Mouse (Mus musculus): ENCODE results near the gene Ulk3. TPM values are rescaled to one million over a fixed set of nuclear protein-coding genes. Genes with fewer than 3 reads are reported as not detected.

Gene Ulk3
- polyA plus RNA-seq, 1 experiment from 2014 or later, result 38.3 TPM

DNA sequence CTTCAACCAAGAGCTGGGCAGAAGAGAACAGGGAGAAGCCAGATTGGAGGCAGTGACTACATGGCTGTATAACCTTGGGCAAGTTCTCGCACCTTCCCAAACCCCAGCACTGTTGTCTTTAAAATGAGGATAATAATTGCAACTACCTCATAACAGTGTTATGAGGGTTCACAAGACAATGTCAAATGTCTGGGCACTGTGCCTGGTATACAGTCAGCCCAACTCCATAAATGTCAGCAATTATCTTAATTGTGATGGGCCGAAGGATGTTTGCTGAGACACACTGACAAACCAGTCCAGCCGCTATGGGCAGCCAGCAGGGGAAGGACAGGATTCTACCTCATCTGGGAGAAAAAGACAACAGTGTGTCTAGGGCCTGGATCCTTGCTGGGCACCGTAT lies 25.5 kb downstream of the Ulk3 start:
- WGBS, result 95% methylated on average over 4 of the region's 4 CpGs
- Histone ChIP-seq H3K9me3 (replicated peaks; ENCODE audit: control insufficient read depth, low read length, poor library complexity, severe bottlenecking) (no peaks in the 10 kb centered on the region), H3K4me2 (ENCODE audit: low read length) (no peak overlapping the region), H3K4me1 (ENCODE audit: control insufficient read depth, insufficient read depth, low read length) (peaks cover 4% of the 10 kb centered on the region; the same call in 1 of the 2 replicates), H3K36me3 (ENCODE audit: control insufficient read depth, insufficient read depth, low read length) (no peaks in the 10 kb centered on the region), H3K4me3 (ENCODE audit: low read depth, low read length) (no peak overlapping the region), H3K27ac (ENCODE audit: low read length) (no peak overlapping the region), H3K27me3 (ENCODE audit: control insufficient read depth, insufficient read depth, low read depth, low read length) (no peaks in the 10 kb centered on the region), H3K9ac (ENCODE audit: low read depth, low read length) (no peak overlapping the region)
- no peak for ATAC-seq

DNA sequence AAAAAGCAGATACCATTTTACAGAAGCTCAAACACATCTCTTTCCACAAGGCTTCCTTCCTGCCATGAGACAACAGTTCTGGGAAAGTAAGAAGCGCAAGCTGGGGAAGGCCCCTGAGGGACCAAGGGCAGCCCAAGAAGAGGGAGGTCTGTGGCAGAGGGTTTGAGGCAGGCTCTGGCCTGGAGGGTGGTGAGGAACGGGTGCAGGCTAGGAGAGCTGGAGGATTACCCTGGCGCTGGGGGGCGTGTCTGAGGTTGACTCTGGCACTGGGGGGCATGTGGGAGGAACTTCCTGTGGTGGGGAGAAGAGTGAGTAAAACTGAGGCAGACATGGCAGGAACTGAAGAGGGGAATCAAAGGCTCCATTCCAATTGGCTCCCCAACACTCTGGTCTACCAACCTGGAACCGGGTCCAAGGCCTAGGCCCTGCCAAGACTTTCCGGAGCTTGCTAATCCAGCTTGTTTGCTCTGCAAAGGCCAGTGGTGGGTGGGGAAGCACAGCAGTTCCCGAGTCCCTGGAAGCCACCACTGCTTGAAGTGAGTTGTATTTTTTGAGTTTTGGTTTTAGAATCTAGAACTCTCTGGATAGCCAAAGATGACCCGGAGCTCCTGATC lies 28.4 kb downstream of the Ulk3 start:
- Histone ChIP-seq H3K4me1 (ENCODE audit: control insufficient read depth, insufficient read depth, low read length) (no peaks in the 10 kb centered on the region), H3K36me3 (ENCODE audit: control insufficient read depth, insufficient read depth, low read length) (no peaks in the 10 kb centered on the region), H3K9me3 (replicated peaks; ENCODE audit: control insufficient read depth, low read length, poor library complexity, severe bottlenecking) (no peaks in the 10 kb centered on the region), H3K4me3 (ENCODE audit: low read depth, low read length) (no peak overlapping the region), H3K27me3 (ENCODE audit: control insufficient read depth, insufficient read depth, low read depth, low read length) (no peaks in the 10 kb centered on the region), H3K9ac (ENCODE audit: low read depth, low read length) (no peak overlapping the region), H3K4me2 (ENCODE audit: low read length) (no peak overlapping the region), H3K27ac (ENCODE audit: low read length) (no peak overlapping the region)
- WGBS, result 80% methylated on average over 7 of the region's 8 CpGs
- no peak for ATAC-seq

DNA sequence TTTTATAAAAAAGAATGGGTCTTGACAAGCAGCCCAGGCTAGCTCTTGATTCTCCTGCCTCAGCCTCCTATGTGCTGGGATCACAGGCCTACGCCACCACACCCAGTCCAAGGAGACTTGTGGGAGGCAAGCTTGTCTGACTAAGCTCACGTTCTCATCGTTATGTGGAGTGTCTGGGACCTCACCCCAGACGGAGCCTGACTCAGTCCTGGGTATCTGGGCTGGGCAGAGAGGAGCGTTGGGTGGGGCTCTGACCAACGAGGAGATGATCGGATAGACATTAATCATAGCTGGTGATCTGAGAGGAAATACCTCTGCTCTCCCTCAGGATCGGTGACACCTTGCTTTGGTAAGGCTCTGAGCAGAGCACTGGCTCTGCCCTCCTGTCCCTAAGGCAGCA lies 29.6 kb downstream of the Ulk3 start:
- no peaks in the 10 kb centered on the region for H3K9me3 ChIP-seq (replicated peaks; ENCODE audit: control insufficient read depth, low read length, poor library complexity, severe bottlenecking)
- H3K4me3 ChIP-seq (ENCODE audit: low read depth, low read length), result no peak overlapping the region
- WGBS, result 86% methylated on average over 8 of the region's 8 CpGs
- H3K9ac ChIP-seq (ENCODE audit: low read depth, low read length), result no peak overlapping the region
- no peaks in the 10 kb centered on the region for H3K27me3 ChIP-seq (ENCODE audit: control insufficient read depth, insufficient read depth, low read depth, low read length)
- H3K4me1 ChIP-seq (ENCODE audit: control insufficient read depth, insufficient read depth, low read length), result no peaks in the 10 kb centered on the region
- no peak for ATAC-seq
- no peak overlapping the region for H3K4me2 ChIP-seq (ENCODE audit: low read length)
- H3K36me3 ChIP-seq (ENCODE audit: control insufficient read depth, insufficient read depth, low read length), result no peaks in the 10 kb centered on the region
- no peak overlapping the region for H3K27ac ChIP-seq (ENCODE audit: low read length)

DNA sequence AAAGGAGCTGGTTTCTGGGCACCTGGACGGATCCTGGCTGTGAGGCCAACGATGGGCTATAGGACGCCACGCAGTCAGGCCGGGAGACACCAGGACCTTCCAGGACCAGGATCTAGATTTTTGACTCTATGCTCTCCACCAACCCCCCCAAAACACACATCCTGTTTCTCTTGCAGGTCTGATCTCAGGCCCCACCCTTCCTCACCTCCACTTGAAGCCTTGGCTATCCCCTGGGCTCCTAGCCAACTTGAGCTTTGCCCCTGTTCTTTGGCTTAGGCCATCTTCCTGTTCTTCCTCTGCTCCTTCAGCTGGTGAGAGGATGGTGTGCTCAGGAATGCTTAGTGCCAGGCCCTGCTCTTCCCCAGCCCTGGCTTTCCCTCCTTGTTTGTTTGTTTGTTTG lies 31.4 kb downstream of the Ulk3 start, which contains the start of gene Lman1l:
Gene Lman1l, minus strand, starts transcription at position 101 of the 400 bp plus-strand sequence.
- H3K27ac ChIP-seq (ENCODE audit: low read length), result no peak within 1 kb of the TSS
- 85% methylated on average over 5 of the region's 5 CpGs for WGBS

DNA sequence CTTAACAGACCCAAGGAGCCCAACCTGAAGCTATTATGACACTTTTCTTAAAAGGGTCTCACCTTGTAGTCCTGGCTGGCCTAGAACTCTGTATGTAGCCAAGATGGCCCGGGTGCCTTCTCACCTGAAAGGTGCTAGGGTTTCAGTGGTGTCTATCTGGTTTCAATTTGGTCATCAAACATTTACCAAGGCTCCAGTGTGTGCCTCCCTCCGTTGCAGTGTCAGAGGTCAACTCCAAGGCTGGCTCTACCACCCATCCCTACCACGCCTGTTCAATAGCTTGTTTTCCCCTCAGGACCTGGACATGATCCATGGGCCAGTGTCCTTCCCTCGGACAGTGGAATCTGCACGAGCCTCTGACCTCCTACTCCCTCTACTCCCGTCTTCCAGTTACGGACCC lies 35.0 kb downstream of the Ulk3 start:
- Histone ChIP-seq H3K9me3 (replicated peaks; ENCODE audit: control insufficient read depth, low read length, poor library complexity, severe bottlenecking) (no peaks in the 10 kb centered on the region), H3K27me3 (ENCODE audit: control insufficient read depth, insufficient read depth, low read depth, low read length) (no peaks in the 10 kb centered on the region), H3K4me2 (ENCODE audit: low read length) (no peak overlapping the region), H3K36me3 (ENCODE audit: control insufficient read depth, insufficient read depth, low read length) (peaks cover 31% of the 10 kb centered on the region), H3K27ac (ENCODE audit: low read length) (no peak overlapping the region), H3K9ac (ENCODE audit: low read depth, low read length) (no peak overlapping the region), H3K4me1 (ENCODE audit: control insufficient read depth, insufficient read depth, low read length) (no peaks in the 10 kb centered on the region), H3K4me3 (ENCODE audit: low read depth, low read length) (no peak overlapping the region)
- no peak for ATAC-seq
- WGBS, result 93% methylated on average over 7 of the region's 7 CpGs

More for the DNA sequence above, 31.4 kb downstream of the Ulk3 start, which contains the start of gene Lman1l:
- ATAC-seq, result no peak
- Histone ChIP-seq H3K4me2 (ENCODE audit: low read length) (no peak within 1 kb of the TSS), H3K4me3 (ENCODE audit: low read depth, low read length) (no peak within 1 kb of the TSS), H3K9me3 (replicated peaks; ENCODE audit: control insufficient read depth, low read length, poor library complexity, severe bottlenecking) (no peaks in the 10 kb centered on the region), H3K4me1 (ENCODE audit: control insufficient read depth, insufficient read depth, low read length) (no peaks in the 10 kb centered on the region), H3K27me3 (ENCODE audit: control insufficient read depth, insufficient read depth, low read depth, low read length) (no peaks in the 10 kb centered on the region), H3K9ac (ENCODE audit: low read depth, low read length) (no peak within 1 kb of the TSS), H3K36me3 (ENCODE audit: control insufficient read depth, insufficient read depth, low read length) (peaks cover 11% of the 10 kb centered on the region)

DNA sequence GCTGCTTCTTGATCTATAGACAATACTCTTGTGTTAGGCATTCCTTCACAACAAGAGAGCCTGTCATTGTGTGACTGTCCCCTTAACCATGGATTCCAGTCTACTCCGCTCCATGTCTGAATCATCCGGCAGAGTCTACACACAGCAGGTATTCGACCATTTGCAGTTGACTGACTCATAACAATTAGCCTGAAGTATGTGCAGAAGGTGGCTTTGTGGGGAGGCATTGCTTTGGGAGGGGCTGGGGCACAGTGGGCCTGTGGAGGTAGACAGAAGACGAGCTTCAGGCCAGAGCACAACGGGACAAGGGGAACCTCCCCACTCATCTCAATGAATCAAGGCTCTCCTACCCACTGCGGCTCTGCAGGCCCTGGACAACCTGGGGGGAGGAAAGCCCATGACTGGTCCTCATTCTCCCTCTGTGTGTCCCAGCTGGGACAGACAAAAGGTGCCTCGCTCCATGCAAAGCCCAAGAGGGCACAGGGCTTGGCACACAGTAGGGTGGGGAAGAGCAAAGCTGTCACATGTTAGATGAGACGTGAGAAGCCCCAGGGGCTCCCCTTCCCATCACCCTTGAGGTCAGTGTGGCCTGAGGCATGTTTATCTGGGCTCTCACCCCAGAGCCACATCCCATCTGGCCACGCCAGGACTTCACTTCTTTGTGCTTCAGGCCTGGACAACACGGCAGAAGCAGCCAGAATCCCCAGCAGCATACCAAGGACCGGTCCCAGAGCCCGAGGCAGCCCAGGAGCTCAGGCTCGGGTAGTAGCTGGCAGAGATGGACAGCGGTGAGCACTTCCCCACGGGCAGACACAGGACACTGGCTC lies 36.6 kb downstream of the Ulk3 start:
- WGBS, result 59% methylated on average over 15 of the region's 15 CpGs
- Histone ChIP-seq H3K27ac (ENCODE audit: low read length) (no peak overlapping the region), H3K4me1 (ENCODE audit: control insufficient read depth, insufficient read depth, low read length) (no peaks in the 10 kb centered on the region), H3K9ac (ENCODE audit: low read depth, low read length) (no peak overlapping the region), H3K9me3 (replicated peaks; ENCODE audit: control insufficient read depth, low read length, poor library complexity, severe bottlenecking) (no peaks in the 10 kb centered on the region), H3K4me3 (ENCODE audit: low read depth, low read length) (no peak overlapping the region), H3K4me2 (ENCODE audit: low read length) (no peak overlapping the region), H3K36me3 (ENCODE audit: control insufficient read depth, insufficient read depth, low read length) (peaks cover 46% of the 10 kb centered on the region), H3K27me3 (ENCODE audit: control insufficient read depth, insufficient read depth, low read depth, low read length) (no peaks in the 10 kb centered on the region)
- no peak for ATAC-seq

DNA sequence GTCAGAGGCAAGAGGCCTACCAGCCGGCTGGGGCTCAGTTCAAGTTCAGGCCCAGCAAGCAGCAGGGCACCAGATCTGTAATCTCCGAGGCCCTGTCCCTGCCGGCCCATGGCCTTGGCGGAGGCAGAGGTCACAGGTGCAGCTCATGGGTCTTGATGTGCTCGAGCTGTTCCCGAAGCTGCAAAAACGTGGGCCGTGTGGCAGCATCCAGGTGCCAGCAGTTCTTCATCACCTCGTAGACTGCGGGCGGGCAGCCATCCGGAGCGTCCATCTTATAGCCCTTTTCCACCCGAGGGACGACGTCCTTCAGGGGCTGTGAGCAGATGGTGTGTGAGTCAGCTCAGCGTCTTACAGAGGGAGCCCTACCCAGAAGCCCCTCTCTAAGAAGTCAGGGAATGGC lies 37.9 kb downstream of the Ulk3 start:
- Histone ChIP-seq H3K4me1 (ENCODE audit: control insufficient read depth, insufficient read depth, low read length) (no peaks in the 10 kb centered on the region), H3K9ac (ENCODE audit: low read depth, low read length) (no peak overlapping the region), H3K27ac (ENCODE audit: low read length) (no peak overlapping the region), H3K9me3 (replicated peaks; ENCODE audit: control insufficient read depth, low read length, poor library complexity, severe bottlenecking) (no peaks in the 10 kb centered on the region), H3K4me2 (ENCODE audit: low read length) (no peak overlapping the region), H3K4me3 (ENCODE audit: low read depth, low read length) (no peak overlapping the region), H3K36me3 (ENCODE audit: control insufficient read depth, insufficient read depth, low read length) (peaks cover 48% of the 10 kb centered on the region), H3K27me3 (ENCODE audit: control insufficient read depth, insufficient read depth, low read depth, low read length) (no peaks in the 10 kb centered on the region)
- WGBS, result 90% methylated on average over 17 of the region's 17 CpGs
- ATAC-seq, result no peak

DNA sequence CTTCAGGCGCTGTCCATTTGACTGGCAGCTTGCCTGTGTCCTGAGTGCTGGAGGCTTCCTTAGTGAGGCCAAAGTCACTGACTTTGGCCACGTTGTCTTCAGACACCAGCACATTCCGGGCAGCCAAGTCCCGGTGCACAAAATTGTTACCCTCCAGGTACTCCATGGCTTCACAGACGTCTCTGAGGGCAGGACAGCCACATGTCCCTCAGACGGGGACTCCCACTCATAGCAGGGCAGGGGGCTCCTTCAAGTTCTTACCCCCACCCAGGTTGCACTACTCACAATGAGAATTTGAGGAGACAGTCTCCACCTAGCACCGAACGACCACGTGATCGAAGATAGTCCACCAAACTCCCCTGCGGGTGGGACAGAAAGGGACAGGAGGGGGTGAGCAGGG lies 38.6 kb downstream of the Ulk3 start:
- H3K36me3 ChIP-seq (ENCODE audit: control insufficient read depth, insufficient read depth, low read length), result peaks cover 48% of the 10 kb centered on the region
- 92% methylated on average over 11 of the region's 11 CpGs for WGBS
- no peak overlapping the region for H3K9ac ChIP-seq (ENCODE audit: low read depth, low read length)
- no peak overlapping the region for H3K4me2 ChIP-seq (ENCODE audit: low read length)
- no peaks in the 10 kb centered on the region for H3K4me1 ChIP-seq (ENCODE audit: control insufficient read depth, insufficient read depth, low read length)
- H3K4me3 ChIP-seq (ENCODE audit: low read depth, low read length), result no peak overlapping the region
- no peaks in the 10 kb centered on the region for H3K27me3 ChIP-seq (ENCODE audit: control insufficient read depth, insufficient read depth, low read depth, low read length)
- no peaks in the 10 kb centered on the region for H3K9me3 ChIP-seq (replicated peaks; ENCODE audit: control insufficient read depth, low read length, poor library complexity, severe bottlenecking)
- no peak overlapping the region for H3K27ac ChIP-seq (ENCODE audit: low read length)
- no peak for ATAC-seq

DNA sequence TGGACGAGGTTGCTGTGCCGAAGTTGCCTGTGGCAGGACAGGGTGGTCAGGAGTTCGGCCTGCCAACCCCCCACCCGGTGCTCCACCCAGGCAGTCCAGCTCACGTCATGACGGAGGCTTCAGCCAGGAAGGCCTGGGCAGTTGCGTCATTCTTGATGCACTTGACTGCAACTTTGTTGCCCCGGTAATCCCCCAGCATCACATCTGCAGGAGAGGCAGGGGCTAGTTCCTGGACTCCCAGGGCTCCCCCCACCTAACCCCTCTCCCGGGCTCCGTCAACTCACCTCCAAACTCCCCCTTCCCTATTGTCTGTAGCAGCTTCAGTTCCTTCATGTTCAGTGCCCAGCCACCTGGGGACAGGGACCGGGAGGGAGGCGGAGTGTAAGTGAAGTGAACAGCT lies 39.5 kb downstream of the Ulk3 start:
- peak; percentile 1; the same call in 1 of the 2 replicates for ATAC-seq
- 93% methylated on average over 12 of the region's 12 CpGs for WGBS
- Histone ChIP-seq H3K9me3 (replicated peaks; ENCODE audit: control insufficient read depth, low read length, poor library complexity, severe bottlenecking) (no peaks in the 10 kb centered on the region), H3K4me3 (ENCODE audit: low read depth, low read length) (no peak overlapping the region), H3K9ac (ENCODE audit: low read depth, low read length) (no peak overlapping the region), H3K4me2 (ENCODE audit: low read length) (no peak overlapping the region), H3K27ac (ENCODE audit: low read length) (no peak overlapping the region), H3K27me3 (ENCODE audit: control insufficient read depth, insufficient read depth, low read depth, low read length) (no peaks in the 10 kb centered on the region), H3K36me3 (ENCODE audit: control insufficient read depth, insufficient read depth, low read length) (peaks cover 48% of the 10 kb centered on the region), H3K4me1 (ENCODE audit: control insufficient read depth, insufficient read depth, low read length) (0 out of 2 replicates have a peak, but pooled peaks cover 4% of the 10 kb centered on the region)

Data from midbrain, embryonic 16.5 days (tissue).